In genomic region chr17:93202165-93203075, GRCm38 (mm10) we compare ENCODE assay signal across 8 mouse cellular contexts. TPM values are rescaled to one million over a fixed set of nuclear protein-coding genes. Genes with fewer than 3 reads are reported as not detected.
A peak's percentile ranks its signal among the peaks of the same experiment; 100 is the strongest.
DNase-seq lines count a peak whose midpoint lies in the region; ATAC-seq lines count a peak whose summit lies in the region.

No protein-coding gene starts in this region.

- H3K4me2 ChIP-seq in lung, embryonic 16.5 days (ENCODE audit: low read depth, low read length): peak overlapping the region; percentile 56

- peak overlapping the region; percentile 29 for H3K4me3 ChIP-seq in lung, embryonic 16.5 days (ENCODE audit: low read length)

- H3K4me1 ChIP-seq in lung, embryonic 16.5 days (replicated peaks; ENCODE audit: control insufficient read depth, insufficient read depth, low read length): no peaks in the 10 kb centered on the region; the same call in 1 of the 2 replicates

- peaks cover 66% of the 10 kb centered on the region for H3K27me3 ChIP-seq in lung, embryonic 16.5 days (ENCODE audit: control insufficient read depth, insufficient read depth, low read depth, low read length)

- no peak overlapping the region for H3K27ac ChIP-seq in lung, embryonic 16.5 days (ENCODE audit: low read length)

- under 1% methylated on average over 44 of the region's 44 CpGs for WGBS in lung, embryonic 16.5 days

- peak; percentile 80 for ATAC-seq in lung, embryonic 16.5 days (ENCODE audit: low read depth)
- ATAC-seq in erythroid progenitor cell, adult 5-6 weeks (replicated peaks; ENCODE audit: low FRiP score, poor library complexity, severe bottlenecking): no peak

- H3K9ac ChIP-seq in lung, embryonic 16.5 days (ENCODE audit: low read length): no peak overlapping the region; the same call in 1 of the 2 replicates

- no peaks in the 10 kb centered on the region for H3K9me3 ChIP-seq in lung, embryonic 16.5 days (ENCODE audit: control insufficient read depth, low read length)

- intact Hi-C loops in left cerebral cortex, postnatal 36 days (cut with DNase I): no loop called here

- H3K36me3 ChIP-seq in lung, embryonic 16.5 days (ENCODE audit: control insufficient read depth, insufficient read depth, low read length): no peaks in the 10 kb centered on the region

- DNase-seq in adrenal gland, postnatal 14 days: peak; percentile 13
- DNase-seq in adrenal gland, postnatal 25 days: no peak
- DNase-seq in lung, adult 18-20 months: no peak
- peak; percentile 29 to 37 for DNase-seq in left cerebral cortex, postnatal 36 days (ENCODE audit: low spot score in 2 of 2)
- DNase-seq in retina, embryonic 14.5 days (ENCODE audit: low spot score): peak; percentile 56
- no peak for DNase-seq in urinary bladder, adult 2 months (ENCODE audit: low spot score)

RNA-seq across cellular contexts. Expression of gene Adcyap1, which starts 3.6 kb away (rescaled TPM):
- not detected in 2 replicates for total RNA-seq in adrenal gland, postnatal 14 days (2021)
- not detected in 2 replicates for total RNA-seq in adrenal gland, postnatal 25 days (2021)
- polyA plus RNA-seq in lung, embryonic 16.5 days (2015; fragmentation: Nextera tagmentation; extraction: Ambion mirVana): 0.06 and 0.24 TPM in 2 replicates
- total RNA-seq in left cerebral cortex, postnatal 36 days (2021): 10 to 100 TPM; 32.7 to 44.1 TPM
- not detected in 2 replicates for total RNA-seq in erythroid progenitor cell, adult 5-6 weeks (2015; ENCODE audit: low replicate concordance)
- not detected in 2 replicates for total RNA-seq in erythroid progenitor cell, adult 5-6 weeks (2017; ENCODE audit: low replicate concordance)
- polyA plus RNA-seq in urinary bladder, adult 2 months (2012; rRNA removed): not detected in 2 replicates

Comparison
In these comparisons a context has a peak if more than half of its experiments do, and no peak if none do; other contexts are left out.
1. DNase-seq: peak in adrenal gland, postnatal 14 days (single experiment), left cerebral cortex, postnatal 36 days (2 of 2) and retina, embryonic 14.5 days (single experiment); none in adrenal gland, postnatal 25 days (single experiment), lung, adult 18-20 months (0 of 2) and urinary bladder, adult 2 months (single experiment).
2. RNA of gene Adcyap1, which starts 3.6 kb away (total RNA-seq): 32.7 to 44.1 TPM in left cerebral cortex, postnatal 36 days; not detected in adrenal gland, postnatal 14 days, not detected in adrenal gland, postnatal 25 days and not detected in erythroid progenitor cell, adult 5-6 weeks; every median in the first group is over 10 times any median in the second.